Mouse (Mus musculus) lung, postnatal 36 days (tissue): ENCODE data around the gene Epn3.

ENCODE experiments used
- DNase-seq: peaks from one replicate; pipeline ENCODE4 v3.0.0; 2022; ENCODE audit warnings: mixed read lengths

Epn3 gene

DNA sequence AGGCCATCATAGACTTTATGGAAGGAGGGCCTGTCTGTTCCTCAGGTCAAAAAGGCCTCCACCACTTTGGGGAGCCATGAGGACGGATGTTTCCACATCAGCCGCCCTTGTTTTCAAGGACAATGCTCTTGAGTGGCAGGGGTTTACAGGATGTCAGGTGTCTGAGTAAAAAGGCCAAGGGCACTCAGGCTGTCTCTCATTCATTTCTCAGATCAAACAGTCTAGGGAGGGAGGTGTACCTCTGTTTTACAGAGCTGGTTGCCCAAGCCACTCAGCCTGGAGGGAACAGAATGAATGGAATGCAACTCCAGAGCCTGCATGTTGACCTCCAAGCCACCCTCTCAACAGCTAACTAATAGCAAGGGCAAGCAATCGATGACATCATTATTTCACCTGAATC, 4.4 kb downstream of the Epn3 start:
- DNase-seq, result peak; percentile 88

DNA sequence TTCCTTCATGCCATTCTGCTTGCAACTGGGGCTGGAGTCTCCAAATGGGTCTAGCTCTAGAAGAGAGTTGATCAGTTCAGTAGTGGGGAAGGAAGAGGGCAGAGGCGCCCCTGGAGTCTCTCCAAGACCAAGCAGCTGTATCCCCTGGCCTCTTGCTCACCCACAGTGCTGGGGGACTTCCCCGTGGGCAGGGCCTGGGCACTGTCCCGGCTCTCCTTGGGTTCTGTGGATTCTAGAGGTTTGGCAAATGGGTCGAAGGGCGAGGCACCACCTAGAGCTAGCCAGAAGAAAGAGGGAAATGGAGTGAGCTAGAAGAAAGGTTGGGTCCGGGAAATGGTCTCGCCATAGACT, 8.1 kb downstream of the Epn3 start:
- no peak for DNase-seq

DNA sequence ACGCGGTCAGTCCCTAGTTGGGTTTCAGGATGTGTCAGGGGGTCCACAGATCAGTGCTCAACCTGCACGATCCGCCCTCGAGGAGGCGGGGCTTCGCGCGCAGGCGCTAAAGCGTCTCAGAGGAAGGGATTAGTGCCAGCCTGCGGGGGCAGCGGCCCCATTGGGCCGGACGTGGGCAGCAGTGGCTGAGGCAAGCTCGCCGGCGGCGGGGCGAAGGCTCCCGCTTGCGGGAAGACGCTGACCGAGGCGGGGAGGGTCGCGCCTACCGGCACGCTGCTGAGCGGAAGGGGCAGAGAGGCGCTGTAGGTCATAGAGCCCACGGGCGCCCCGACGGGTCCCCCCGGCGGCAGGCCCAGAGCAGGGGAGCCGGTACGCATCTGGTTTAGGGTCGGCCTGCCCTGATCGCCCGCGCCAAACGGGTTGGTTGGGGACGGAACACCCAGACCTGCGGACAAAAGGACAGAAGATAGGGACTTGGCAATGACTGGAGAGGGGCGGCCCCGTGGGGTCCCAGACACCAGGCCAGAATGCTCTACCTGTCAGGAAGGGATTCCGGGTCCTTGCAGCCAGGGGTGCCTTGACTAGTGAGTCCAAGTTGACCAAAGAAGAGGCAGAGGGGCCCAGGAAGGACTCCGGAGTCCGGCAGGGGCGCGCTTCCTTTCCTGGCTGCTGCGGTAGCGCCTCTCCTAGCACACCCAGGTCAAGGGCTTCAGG, 8.6 kb downstream of the Epn3 start:
- DNase-seq, result no peak

DNA sequence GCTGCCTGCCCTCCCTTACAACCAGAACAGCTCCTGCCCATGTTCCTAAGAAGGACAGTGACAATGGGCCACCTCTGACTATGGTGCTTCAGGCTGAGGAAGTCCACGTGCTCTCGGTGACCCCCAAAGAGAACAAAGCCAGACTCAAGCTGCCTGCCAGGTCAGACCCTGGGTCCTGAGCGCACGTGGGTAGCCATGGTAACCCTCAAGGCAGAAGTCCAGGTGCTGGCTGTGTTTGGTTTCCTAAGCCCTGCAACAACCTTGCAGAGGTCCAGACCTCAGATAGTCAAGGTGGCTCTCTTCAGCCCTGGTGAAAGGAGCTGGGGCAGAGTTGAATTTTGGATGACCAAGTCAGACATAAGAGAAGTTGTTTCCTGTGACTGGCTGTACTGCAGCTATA, 10.0 kb downstream of the Epn3 start:
- no peak for DNase-seq

DNA sequence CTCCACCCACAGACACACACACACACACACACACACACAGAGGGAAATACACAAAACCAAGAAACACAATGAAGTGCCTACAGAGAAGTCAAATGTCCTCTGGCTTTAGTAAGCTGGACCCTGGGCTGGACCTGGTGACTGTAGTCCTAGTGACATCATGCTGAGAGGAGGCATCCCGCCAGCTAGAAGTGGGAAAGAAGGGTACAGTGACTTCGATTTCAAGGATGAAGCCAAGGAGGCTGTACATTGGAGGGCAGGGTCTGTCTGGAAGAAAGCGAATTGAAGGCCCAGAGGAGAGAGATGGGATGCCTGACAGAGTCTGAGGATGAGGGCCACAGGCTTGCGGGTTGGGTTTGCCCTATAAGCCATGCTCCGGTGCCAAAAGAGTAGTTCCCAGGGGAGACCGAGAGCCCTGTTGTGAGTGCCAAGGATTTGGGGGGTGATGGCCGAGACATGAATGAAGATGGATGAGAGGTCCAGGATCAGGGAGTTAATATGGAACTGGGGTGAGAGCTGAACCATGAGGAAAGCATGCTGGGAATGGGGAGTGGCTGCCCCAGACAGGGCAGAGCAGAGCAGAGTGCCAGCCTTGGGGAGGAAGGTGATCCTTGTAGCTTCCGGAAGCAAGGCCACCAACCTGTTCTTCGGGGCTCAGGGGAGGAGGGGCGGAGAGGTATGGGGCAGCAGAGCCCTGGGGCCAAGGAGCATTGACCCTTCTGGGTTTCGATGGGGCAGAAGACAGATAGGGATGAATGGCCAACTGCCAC, 10.8 kb downstream of the Epn3 start:
- DNase-seq, result peak; percentile 44

DNA sequence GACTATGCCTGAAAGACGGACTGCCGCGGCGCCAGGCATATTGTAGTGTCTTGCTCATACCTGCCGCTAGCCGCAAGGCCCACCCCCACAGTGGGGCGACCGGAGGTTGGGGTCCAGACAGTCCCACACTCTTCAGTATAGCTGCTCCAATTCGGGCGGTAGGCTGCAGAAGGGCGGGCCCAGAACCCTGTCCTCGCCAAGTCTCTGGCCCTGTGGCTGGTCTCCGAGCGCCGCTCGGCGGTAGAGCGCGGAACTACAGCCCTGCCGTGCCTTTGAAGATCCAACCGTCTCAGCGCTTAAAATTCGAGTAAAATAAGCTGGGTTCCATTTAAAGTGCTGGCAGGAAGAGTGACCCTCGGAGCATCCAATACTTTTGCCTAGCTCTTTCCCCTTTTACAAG, 13.8 kb downstream of the Epn3 start, which contains the start of gene Spata20:
Gene Spata20 (minus strand): TSS at position 179 of the 400 bp plus-strand sequence.
- DNase-seq, result peak; percentile 91

DNA sequence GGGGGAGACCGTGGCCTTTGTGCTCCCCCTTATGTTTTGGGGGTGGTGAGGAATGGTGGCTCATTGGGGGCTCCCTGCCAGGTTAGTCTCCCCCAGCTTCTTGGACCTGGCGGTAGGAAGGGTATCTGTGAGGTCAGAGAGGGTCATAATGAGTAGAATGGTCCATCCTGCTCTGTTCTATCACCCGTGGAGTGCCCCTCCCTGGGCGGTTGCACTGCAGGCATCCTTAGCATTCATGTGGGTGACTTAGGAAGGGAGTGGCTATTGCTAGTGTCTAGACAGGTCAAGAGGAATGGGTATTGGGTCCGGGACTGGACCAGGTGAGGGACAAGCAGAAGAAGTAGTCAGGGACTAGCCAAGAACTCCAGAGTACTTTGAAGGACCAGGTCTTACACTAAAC, 14.6 kb downstream of the Epn3 start:
- no peak for DNase-seq

DNA sequence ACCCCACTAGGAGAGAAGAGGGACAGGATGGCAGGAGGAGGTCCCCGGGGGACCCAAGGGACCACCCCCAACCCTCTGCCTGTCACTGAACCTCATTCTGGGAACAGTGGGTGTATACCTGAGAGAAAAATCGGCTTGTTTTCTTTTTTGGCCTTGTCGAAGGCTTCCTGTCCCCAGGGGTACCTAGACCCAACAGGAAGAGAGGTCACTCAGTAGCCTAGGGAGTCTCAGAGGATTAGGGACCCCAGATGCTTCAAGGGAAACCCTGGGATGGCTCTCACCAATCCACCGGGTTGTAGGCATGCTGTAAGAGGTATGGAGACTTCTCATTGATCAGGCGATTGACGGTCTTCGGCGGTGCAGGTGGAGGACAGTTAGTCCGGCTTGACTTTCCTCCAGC, 15.1 kb downstream of the Epn3 start:
- DNase-seq, result no peak

DNA sequence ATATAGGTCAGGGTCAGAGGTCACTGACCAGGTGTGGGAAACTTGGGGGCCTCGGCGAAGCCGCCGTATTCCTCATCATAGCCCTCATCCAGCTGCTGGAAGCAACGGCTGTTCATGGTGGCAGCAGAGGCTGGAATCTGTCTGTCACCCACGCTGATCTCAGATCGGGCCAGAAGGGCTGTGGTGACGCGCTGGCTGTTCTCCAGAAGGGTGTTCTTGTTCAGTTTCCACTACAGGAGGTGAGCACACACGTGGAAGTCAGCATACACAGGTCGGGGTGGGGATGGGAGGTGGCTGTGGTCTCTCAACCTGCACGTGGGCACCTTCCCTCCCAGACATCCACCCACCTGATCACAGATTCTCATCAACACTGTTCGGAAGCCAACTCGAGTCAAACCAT, 15.9 kb downstream of the Epn3 start:
- DNase-seq, result no peak

DNA sequence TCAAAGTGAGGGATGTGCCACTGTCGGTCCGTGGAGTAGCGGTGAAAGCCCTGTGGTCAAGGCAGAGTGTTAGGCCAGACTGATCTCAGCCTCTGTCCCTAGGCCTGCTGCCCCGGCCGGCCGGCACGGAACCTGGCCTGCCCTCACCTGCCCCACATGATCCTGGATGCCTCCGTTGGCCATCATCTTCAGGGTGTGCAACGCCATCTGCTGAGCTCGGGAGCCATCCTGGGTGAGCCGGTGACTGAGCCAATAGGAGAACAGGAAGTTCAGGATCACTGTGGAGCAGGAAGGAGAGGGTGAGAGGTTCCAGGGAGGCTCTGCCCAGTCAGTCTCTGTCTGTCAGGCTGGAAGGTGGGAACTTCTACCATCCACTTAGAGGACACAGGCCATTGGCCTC, 16.3 kb downstream of the Epn3 start:
- no peak for DNase-seq

DNA sequence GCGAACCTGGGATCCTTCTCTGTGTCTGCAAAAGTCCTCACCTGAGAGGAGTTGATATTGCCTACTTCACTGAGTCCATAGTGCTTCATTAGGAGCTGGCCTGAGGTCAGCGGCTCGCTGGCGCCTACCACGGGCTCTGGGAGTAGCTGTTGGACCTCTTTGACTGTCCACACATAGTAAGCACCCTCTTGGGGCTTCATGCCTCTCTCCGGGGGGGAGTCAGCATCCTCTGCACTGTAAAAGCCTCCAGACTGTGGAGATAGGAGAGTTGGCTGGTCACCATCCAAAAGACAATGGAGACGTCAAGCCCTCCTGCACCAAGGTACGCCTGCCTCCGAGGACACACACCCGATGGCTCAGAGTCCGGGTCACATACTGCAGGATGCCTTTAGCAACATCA, 17.0 kb downstream of the Epn3 start:
- no peak for DNase-seq

DNA sequence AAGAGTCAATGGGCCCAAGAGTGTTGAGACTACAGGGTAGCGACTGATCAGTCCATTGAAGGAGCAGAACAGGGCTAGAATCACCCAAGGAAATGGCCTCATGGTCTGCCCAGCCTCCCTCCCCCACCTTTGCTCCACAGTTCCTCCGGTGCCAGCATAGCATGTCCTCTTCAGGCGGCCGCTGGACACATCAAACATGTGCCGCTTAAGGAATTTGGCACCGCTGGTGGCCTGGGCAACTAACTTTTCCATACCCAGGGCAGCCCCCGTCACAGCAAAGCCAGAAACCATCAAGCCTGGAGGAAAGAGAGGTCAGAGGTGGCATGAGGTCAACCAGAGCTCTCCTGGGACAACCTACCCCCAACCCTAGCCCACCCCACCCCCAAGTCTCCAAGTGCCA, 17.8 kb downstream of the Epn3 start:
- no peak for DNase-seq

DNA sequence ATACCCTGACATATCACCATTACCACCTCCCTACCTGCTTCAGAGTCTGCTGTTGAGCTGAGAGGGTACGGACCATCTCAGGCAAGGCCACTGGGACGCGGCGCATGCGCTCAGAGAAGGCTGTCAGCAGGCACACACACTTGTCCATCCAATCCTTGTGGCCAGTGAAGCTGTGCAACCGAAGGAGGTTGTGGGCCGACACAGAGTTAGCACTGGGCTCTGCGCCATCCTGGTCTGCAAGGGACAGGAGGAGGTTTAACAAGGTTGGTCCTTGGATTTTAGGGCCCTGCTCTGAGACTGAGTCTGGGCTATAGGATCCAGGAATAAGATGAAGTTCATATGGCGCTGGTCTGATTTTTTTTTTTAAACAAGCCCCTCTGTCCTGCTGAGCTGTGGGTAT, 19.4 kb downstream of the Epn3 start:
- no peak for DNase-seq

DNA sequence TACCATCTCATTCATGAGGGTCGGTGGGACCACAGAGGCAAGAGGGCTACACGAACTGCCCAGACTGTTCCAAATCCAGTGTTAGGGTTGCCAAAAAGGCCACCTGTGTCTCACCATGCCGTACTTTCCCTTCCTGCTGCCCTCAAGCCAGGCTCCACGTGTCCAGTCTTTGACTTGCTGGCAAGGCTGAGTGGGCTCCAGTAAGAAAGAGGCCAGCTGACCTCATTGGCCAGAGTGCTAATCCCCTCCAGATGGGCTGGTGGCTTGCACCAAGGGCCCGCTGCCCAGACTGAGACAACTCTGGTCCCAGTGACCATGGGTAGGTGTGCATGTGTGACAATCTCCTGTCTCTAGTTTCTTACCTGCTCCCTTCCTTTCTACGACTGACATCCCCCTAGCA, 22.1 kb downstream of the Epn3 start:
- DNase-seq, result no peak

DNA sequence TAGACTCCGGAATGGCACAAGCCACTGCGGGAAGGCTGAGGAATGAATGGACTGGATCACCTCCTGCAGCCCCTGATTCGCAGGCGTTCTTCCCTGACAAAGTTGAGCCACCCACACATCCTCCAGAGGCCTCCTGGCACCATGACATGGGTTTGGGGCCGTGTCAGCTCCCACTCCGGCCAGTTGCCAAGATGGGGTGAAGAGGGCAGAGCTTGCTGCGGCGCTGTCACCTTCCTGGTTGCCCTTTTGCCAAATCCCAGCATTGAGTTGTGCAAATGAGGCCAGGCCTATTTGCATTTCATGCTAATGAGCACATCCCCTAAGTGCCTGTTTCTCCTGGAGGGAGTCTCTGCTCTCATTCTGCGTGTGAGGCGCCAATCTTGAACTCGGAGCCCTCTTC, 24.1 kb downstream of the Epn3 start:
- no peak for DNase-seq

DNA sequence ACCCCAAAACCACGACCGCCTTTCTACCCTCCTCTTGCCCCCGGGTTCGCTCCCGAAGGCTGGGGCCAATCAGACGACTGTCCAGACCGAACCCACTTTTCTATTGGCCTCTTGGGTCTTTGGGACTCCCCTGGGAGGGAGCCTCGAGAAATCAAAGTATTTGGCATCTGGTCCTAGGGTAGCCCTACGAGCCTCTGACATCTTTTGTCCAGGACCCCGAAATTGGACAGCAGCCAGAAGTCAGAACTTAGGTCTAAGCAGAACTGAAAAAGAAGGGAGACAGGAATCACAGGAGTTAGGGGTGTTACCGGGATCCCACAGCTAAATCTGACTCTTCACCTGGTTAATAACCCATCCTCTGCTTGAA, 25.2 kb downstream of the Epn3 start:
- DNase-seq, result no peak

DNA sequence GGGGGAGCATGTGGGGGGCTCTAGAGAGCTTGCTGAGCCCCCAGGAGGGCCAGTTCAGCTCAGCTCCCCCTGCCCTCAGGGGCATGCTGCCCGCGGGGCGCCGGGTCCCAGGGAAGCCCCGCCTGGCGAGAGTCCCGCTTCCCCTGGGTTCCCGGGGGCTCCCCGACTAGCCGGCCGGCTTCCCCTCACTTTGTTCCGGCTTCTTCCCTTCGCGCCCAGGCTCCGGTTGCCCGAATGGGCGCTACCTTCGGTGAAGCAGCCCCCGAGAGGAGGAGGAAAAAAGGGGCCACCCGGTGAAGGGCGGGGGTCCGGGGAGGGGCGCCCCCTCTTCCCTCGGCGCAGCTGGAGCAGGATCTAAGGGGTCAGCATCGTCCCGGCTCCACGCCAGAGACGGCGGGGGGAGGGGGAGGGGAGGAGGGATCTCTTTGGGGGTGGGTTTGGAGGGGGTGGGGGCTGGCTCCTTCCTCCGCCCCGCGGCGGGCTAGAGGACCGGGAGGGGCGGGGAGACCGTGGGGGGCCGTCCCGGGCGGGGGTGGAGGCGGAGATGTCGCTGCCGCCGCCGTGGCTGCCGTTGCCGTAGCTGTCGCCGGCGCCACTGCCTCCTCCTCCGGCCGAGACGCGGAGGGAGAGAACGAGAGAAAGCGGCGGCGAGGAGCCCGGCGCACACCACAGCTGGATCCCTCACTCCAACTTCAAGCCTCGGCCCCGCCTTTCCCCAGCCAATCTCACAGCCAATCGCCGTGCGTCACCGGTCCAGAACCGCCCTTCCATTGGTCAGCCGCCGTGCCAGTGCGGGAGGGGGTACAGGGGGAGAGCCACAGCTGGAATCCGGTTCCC, 25.8 kb downstream of the Epn3 start, which contains the start of gene Cacna1g:
Gene Cacna1g (minus strand): TSS at position 492 of the 837 bp plus-strand sequence.
- peak; percentile 90 for DNase-seq

DNA sequence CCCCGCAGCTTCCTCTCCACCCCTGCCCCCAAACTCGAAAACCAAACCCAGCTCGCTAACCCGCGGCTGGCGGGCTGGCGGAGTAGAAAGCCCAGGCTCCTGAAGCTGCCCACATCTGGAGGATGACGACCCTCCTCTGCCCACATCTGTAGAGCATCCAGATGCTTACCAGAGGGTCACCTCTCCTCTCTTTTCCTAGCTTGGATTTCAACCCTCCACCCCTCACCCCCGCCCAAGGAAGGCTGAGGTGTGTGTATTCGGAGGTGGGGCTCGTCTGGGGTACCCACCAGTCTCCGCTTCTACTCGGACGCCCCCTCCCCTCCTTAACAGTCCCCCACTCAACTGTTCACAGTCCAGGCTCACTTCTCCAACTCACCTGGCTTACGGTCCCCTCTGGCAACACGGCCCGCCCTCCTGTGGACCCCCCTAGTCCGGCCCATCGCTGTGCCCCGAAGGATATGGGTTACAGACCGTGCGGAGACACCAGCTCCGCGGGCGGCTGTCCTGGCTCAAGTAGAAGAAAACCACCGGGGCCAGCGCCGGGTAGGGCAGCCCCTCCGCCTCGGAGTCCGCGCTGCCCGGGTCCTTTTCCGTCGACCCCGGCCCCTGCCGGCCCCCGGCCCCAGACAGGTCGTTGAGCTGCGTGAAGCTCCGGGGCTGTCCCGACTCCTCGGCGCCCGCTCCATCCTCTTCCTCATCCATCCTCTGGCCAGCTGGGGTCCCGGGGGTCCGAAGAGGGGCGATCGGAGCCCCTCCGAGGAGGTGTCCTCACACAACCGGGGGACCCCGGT, 26.7 kb downstream of the Epn3 start:
- no peak for DNase-seq

DNA sequence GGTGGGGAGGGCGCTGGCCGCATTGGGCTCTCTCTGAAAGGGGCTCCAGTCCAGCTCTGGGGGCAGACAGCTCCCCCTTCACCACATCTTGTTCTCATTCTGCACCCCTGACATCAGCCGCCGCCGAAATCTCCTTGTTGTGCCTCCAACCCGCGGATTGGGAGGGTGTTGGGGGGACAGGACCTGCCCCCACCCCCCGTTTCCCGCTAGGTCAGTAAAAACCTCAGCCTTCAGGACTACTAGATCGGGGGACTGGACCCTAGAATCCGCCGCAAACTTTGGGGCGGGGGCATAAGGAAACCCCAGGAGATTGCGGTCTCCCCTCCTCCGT, 27.2 kb downstream of the Epn3 start:
- no peak for DNase-seq

DNA sequence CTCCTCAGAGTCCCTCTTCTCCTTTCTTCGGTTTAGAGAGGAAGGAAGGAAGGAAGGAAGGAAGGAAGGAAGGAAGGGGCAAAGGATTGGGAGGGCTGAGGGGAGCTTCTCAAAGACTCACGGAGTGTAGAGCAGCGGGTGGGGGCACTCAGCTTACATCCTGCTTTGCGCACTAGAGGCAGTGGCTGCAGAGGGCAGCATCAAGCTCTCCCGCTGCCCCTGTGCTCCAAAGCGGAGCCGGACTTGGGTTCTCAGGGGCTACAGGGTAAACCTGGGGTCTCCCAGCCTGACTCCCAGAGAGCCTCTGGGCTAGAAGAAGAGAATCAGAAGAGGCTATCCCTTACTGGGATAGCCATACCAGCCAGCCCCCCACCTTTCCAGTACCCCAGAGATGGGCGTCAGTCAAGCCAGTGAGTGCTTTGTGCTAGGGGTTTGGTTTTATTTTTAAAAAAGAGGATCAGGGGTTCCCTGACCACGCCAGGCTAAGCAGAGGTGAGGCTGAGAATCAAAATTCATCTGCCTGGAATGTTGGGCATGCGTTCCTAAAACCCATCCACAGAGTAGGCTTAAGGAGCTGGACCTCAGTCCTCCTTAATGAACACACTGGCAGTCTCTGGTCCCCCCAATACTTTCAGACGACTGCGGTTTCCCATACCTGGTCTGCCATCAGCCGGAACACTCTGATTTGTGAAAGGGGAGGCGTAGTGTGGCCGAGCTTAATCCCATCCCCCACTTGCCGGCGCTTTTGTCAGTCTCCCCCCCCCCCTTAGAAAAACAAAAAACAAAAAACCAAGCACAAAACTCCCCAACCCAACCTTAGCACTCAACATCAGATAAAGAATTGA, 27.8 kb downstream of the Epn3 start:
- DNase-seq, result no peak

DNA sequence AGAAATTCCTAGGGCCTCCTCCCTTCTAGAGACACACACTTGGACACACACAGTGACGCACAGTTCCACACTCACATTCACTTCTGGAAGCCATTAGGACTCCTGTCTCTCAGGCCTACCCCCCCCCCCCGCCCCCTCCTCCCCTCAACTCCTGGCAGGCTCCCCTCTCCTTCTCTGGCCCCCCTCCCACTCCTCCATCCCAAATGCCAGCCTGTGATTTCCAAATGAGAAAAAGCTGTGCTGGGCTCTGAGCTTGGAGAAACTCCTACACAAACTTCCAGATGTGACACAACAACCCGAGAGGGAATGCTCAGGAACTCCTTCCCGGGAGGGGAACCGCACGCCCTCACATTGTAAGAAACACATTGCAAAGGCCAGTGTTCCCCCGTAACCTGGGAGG, 29.4 kb downstream of the Epn3 start:
- DNase-seq, result no peak
